In the genomic region with DNA sequence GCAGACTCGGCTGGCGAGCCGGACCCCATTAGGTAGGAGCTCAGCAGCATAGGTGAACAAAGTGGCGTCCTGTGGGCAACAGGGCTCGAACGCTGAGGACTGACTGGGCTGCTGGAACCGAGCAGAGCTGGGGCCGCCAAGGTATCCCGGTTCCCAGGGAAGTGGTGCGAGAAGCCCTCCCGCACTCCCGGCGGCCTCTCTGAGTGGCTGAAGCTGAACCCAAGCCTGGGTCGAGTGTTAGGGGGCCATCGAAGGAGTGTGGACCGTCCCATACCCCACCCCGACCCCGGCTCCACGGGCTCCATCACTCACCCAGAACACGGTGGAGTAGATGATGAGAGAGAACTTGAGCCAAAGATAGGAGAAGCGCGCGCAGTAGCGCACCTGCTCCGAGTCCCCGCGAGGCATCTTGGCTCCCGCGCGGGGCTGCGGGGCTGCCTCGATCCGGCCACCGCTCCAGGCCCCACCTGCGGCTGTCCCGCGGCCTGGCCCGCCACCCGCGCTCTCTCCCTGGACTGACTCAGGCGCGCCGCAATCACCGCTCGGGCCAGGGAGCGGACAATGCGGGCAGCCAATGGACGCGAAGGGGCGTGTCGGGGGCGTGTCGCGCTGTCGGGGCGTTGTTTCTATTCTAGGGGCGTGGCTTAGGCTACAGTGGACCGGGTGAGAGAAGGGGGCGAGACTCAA, we compare ENCODE assay signal across 8 mouse cellular contexts. TPM values are rescaled to one million over a fixed set of nuclear protein-coding genes. Genes with fewer than 3 reads are reported as not detected.
DNase-seq lines count a peak whose midpoint lies in the region; ATAC-seq and TF ChIP-seq lines count a peak whose summit lies in the region.

A gene (minus strand): TSS at position 544 of the 687 bp plus-strand sequence.

- TF ChIP-seq POLR2A in ES-Bruce4 (IDR thresholded peaks at IDR 0.05; ENCODE audit: insufficient read depth, low read length): no peak

- H3K9me3 ChIP-seq in ES-Bruce4 (replicated peaks; ENCODE audit: control insufficient read depth, insufficient read depth, low read length, poor library complexity, severe bottlenecking): no peaks in the 10 kb centered on the region
- no peaks in the 10 kb centered on the region for H3K9me3 ChIP-seq in forebrain, embryonic 13.5 days (replicated peaks)
- H3K9me3 ChIP-seq in heart, postnatal 0 days (replicated peaks; ENCODE audit: control insufficient read depth, low read length): no peaks in the 10 kb centered on the region
- no peaks in the 10 kb centered on the region for H3K9me3 ChIP-seq in liver, embryonic 15.5 days (replicated peaks)
- no peaks in the 10 kb centered on the region for H3K9me3 ChIP-seq in neural tube, embryonic 13.5 days

- H3K4me3 ChIP-seq in ES-Bruce4 (ENCODE audit: low read depth, low read length): peak within 1 kb of the TSS; percentile 82
- peak within 1 kb of the TSS; percentile 60 for H3K4me3 ChIP-seq in forebrain, embryonic 13.5 days
- H3K4me3 ChIP-seq in heart, postnatal 0 days (ENCODE audit: low read depth, low read length): peak within 1 kb of the TSS; percentile 56
- H3K4me3 ChIP-seq in liver, embryonic 15.5 days (replicated peaks): peak within 1 kb of the TSS; percentile 67
- H3K4me3 ChIP-seq in neural tube, embryonic 13.5 days: peak within 1 kb of the TSS; percentile 56

- H3K27ac ChIP-seq in ES-Bruce4 (ENCODE audit: insufficient read depth, low read length): no peak within 1 kb of the TSS
- H3K27ac ChIP-seq in forebrain, embryonic 13.5 days: no peak within 1 kb of the TSS
- no peak within 1 kb of the TSS for H3K27ac ChIP-seq in heart, postnatal 0 days (ENCODE audit: low read depth)
- H3K27ac ChIP-seq in liver, embryonic 15.5 days (replicated peaks): 0 out of 2 replicates have a peak within 1 kb of the TSS, but pooled peaks have one; percentile 54
- no peak within 1 kb of the TSS for H3K27ac ChIP-seq in neural tube, embryonic 13.5 days (replicated peaks)

- no peaks in the 10 kb centered on the region for H3K27me3 ChIP-seq in ES-Bruce4 (ENCODE audit: control insufficient read depth, insufficient read depth, low read length, poor library complexity, severe bottlenecking)
- no peaks in the 10 kb centered on the region for H3K27me3 ChIP-seq in forebrain, embryonic 13.5 days
- H3K27me3 ChIP-seq in heart, postnatal 0 days (ENCODE audit: control insufficient read depth, insufficient read depth, low read length): peaks cover 17% of the 10 kb centered on the region
- H3K27me3 ChIP-seq in liver, embryonic 15.5 days: peaks cover 8% of the 10 kb centered on the region; the same call in 1 of the 2 replicates
- peaks cover 27% of the 10 kb centered on the region for H3K27me3 ChIP-seq in neural tube, embryonic 13.5 days

- ATAC-seq in cerebellum, adult (ENCODE audit: insufficient number of reproducible peaks, low FRiP score, low TSS enrichment): peak; percentile 93
- ATAC-seq in forebrain, embryonic 13.5 days: peak; percentile 97
- ATAC-seq in heart, postnatal 0 days (ENCODE audit: insufficient read depth, low read depth): peak; percentile 98
- peak; percentile 91 for ATAC-seq in liver, embryonic 15.5 days (ENCODE audit: insufficient read depth)
- peak; percentile 96 for ATAC-seq in neural tube, embryonic 13.5 days (ENCODE audit: low read depth)

- H3K9ac ChIP-seq in ES-Bruce4 (ENCODE audit: low read depth, poor library complexity, severe bottlenecking): peak within 1 kb of the TSS; percentile 60
- H3K9ac ChIP-seq in forebrain, embryonic 13.5 days: peak within 1 kb of the TSS; percentile 74
- H3K9ac ChIP-seq in heart, postnatal 0 days (replicated peaks; ENCODE audit: low read depth, low read length): peak within 1 kb of the TSS; percentile 44
- peak within 1 kb of the TSS; percentile 41 for H3K9ac ChIP-seq in liver, embryonic 15.5 days
- peak within 1 kb of the TSS; percentile 70 for H3K9ac ChIP-seq in neural tube, embryonic 13.5 days

- peak within 1 kb of the TSS; percentile 92 for H3K4me2 ChIP-seq in forebrain, embryonic 13.5 days
- peak within 1 kb of the TSS; percentile 80 for H3K4me2 ChIP-seq in heart, postnatal 0 days (ENCODE audit: low read depth, low read length)
- peak within 1 kb of the TSS; percentile 97 for H3K4me2 ChIP-seq in liver, embryonic 15.5 days
- H3K4me2 ChIP-seq in neural tube, embryonic 13.5 days: peak within 1 kb of the TSS; percentile 94

- H3K4me1 ChIP-seq in ES-Bruce4 (ENCODE audit: control insufficient read depth, insufficient read depth, low read length): peaks cover 6% of the 10 kb centered on the region
- peaks cover 12% of the 10 kb centered on the region for H3K4me1 ChIP-seq in forebrain, embryonic 13.5 days
- peaks cover 6% of the 10 kb centered on the region; the same call in 1 of the 2 replicates for H3K4me1 ChIP-seq in heart, postnatal 0 days (ENCODE audit: control insufficient read depth, insufficient read depth)
- peaks cover 67% of the 10 kb centered on the region for H3K4me1 ChIP-seq in liver, embryonic 15.5 days (replicated peaks)
- H3K4me1 ChIP-seq in neural tube, embryonic 13.5 days (replicated peaks): peaks cover 7% of the 10 kb centered on the region

- peak; percentile 75 for DNase-seq in heart, postnatal 0 days (ENCODE audit: low spot score)
- DNase-seq in kidney, postnatal 4 days: peak; percentile 98
- DNase-seq in telencephalon, adult 2 months (ENCODE audit: low read depth, low spot score): peak; percentile 46

- no peak for TF ChIP-seq EP300 in ES-Bruce4 (IDR thresholded peaks at IDR 0.05; ENCODE audit: insufficient read depth, low read depth, low read length)
- no peak for TF ChIP-seq EP300 in heart, postnatal 0 days (IDR thresholded peaks at IDR 0.05; ENCODE audit: low read depth)

- H3K36me3 ChIP-seq in ES-Bruce4 (ENCODE audit: control insufficient read depth, insufficient read depth, low read length, poor library complexity, severe bottlenecking): no peaks in the 10 kb centered on the region
- H3K36me3 ChIP-seq in forebrain, embryonic 13.5 days (ENCODE audit: poor library complexity, severe bottlenecking): no peaks in the 10 kb centered on the region
- no peaks in the 10 kb centered on the region for H3K36me3 ChIP-seq in heart, postnatal 0 days (replicated peaks; ENCODE audit: control insufficient read depth, insufficient read depth, low read length)
- no peaks in the 10 kb centered on the region for H3K36me3 ChIP-seq in liver, embryonic 15.5 days (replicated peaks)
- H3K36me3 ChIP-seq in neural tube, embryonic 13.5 days: no peaks in the 10 kb centered on the region

- TF ChIP-seq CTCF in ES-Bruce4 (IDR thresholded peaks at IDR 0.05; ENCODE audit: low read depth, low read length): no peak
- TF ChIP-seq CTCF in heart, postnatal 0 days (IDR thresholded peaks at IDR 0.05; ENCODE audit: low read depth): no peak

- under 1% methylated on average over 58 of the region's 59 CpGs for WGBS in forebrain, embryonic 13.5 days
- under 1% methylated on average over 59 of the region's 59 CpGs for WGBS in heart, postnatal 0 days
- 1% methylated on average over 59 of the region's 59 CpGs for WGBS in liver, embryonic 15.5 days (ENCODE audit: insufficient replicate concordance)
- under 1% methylated on average over 55 of the region's 59 CpGs for WGBS in neural tube, embryonic 13.5 days

RNA-seq across cellular contexts. Expression of the gene that starts here (rescaled TPM):
- polyA plus RNA-seq in ES-Bruce4 (2011; ENCODE audit: insufficient read depth, insufficient read length, low read depth, missing spikeins): 8.5 and 10.4 TPM in 2 replicates
- 14.2 and 18.0 TPM in 2 replicates for polyA plus RNA-seq in forebrain, embryonic 13.5 days (2015; fragmentation: Nextera tagmentation; extraction: Ambion mirVana)
- total RNA-seq in heart, postnatal 0 days (2014; rRNA removed; ENCODE audit: low replicate concordance): 9.7 and 26.0 TPM in 2 replicates
- polyA plus RNA-seq in heart, postnatal 0 days (2015; fragmentation: Nextera tagmentation; extraction: Ambion mirVana): 6.7 and 7.0 TPM in 2 replicates
- polyA plus RNA-seq in liver, embryonic 15.5 days (2015; fragmentation: Nextera tagmentation; extraction: Ambion mirVana): 12.7 and 14.9 TPM in 2 replicates
- polyA plus RNA-seq in neural tube, embryonic 13.5 days (2015; fragmentation: Nextera tagmentation; extraction: Ambion mirVana): 19.5 and 22.2 TPM in 2 replicates

Comparison
In these comparisons a context has a peak if more than half of its experiments do, and no peak if none do; other contexts are left out.
1. DNase-seq: peak in every context shown above with its lines; median percentile 98 in kidney, postnatal 4 days; 75 in heart, postnatal 0 days; 46 in telencephalon, adult 2 months.